Mouse (Mus musculus): Measurements from ENCODE around the gene Lmna. TPM values are rescaled to one million over a fixed set of nuclear protein-coding genes. Genes with fewer than 3 reads are reported as not detected.

Gene Lmna
- polyA plus RNA-seq, 1 experiment from 2014 or later = 27.6 TPM

DNA sequence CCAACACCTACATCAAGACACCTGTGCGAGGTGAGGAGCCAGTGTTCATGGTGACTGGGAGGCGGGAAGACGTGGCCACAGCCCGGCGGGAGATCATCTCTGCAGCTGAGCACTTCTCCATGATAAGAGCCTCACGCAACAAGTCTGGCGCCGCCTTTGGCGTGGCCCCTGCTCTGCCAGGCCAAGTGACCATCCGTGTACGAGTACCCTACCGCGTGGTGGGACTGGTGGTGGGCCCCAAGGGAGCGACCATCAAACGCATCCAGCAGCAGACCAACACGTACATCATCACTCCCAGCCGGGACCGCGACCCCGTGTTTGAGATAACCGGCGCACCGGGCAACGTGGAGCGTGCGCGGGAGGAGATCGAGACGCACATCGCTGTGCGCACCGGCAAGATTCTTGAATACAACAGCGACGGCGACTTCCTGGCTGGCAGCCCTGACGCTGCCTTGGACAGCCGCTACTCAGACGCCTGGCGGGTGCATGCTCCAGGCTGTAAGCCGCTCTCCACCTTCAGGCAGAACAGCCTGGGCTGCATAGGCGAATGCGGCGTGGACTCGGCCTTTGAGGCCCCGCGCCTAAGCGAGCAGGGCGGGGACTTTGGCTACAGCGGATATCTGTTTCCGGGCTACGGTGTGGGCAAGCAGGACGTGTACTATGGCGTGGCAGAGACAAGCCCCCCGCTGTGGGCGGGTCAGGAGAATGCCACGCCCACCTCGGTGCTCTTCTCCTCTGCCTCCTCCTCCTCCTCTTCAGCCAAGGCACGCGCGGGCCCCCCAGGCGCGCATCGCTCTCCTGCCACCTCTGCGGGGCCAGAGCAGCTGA, 26.6 kb upstream of the Lmna start:
- H3K27ac ChIP-seq = peak overlapping the region; percentile 42; the same call in 1 of the 2 replicates
- H3K36me3 ChIP-seq = peaks cover 51% of the 10 kb centered on the region
- H3K4me2 ChIP-seq (replicated peaks) = peak overlapping the region; percentile 89
- peaks cover 69% of the 10 kb centered on the region for H3K4me1 ChIP-seq
- WGBS = 10% methylated on average over 64 of the region's 64 CpGs
- peak overlapping the region; percentile 98 for H3K9ac ChIP-seq
- H3K4me3 ChIP-seq = peak overlapping the region; percentile 73
- no peaks in the 10 kb centered on the region for H3K9me3 ChIP-seq
- no peak for ATAC-seq (ENCODE audit: low FRiP score, low read depth)
- no peaks in the 10 kb centered on the region for H3K27me3 ChIP-seq (replicated peaks)

DNA sequence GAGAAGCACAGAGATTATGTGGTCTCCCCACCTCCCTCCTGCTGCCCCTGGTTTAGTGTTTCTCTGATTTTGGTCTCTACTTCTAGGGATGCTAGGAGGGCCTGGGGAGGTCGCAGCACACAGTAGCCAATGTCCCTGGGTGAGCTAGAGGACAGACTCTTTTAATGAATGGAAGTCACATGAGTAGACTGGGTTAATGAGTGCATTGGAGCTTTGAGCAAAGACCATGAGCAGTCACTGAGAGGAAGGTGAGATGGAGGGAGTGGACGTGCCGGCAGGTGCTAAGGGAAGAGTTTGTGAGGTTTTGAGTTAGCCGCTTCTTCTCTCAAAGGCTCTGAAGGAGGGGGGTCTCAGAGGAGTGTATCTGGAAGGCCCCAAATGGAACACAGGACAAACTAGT, 25.8 kb upstream of the Lmna start:
- Histone ChIP-seq H3K4me3 (peak overlapping the region; percentile 73), H3K27me3 (replicated peaks) (no peaks in the 10 kb centered on the region), H3K27ac (no peak overlapping the region; the same call in 1 of the 2 replicates), H3K9ac (peak overlapping the region; percentile 98), H3K36me3 (peaks cover 47% of the 10 kb centered on the region), H3K9me3 (no peaks in the 10 kb centered on the region), H3K4me2 (replicated peaks) (peak overlapping the region; percentile 89), H3K4me1 (peaks cover 65% of the 10 kb centered on the region)
- WGBS = 50% methylated on average over 4 of the region's 4 CpGs
- ATAC-seq (ENCODE audit: low FRiP score, low read depth) = no peak

DNA sequence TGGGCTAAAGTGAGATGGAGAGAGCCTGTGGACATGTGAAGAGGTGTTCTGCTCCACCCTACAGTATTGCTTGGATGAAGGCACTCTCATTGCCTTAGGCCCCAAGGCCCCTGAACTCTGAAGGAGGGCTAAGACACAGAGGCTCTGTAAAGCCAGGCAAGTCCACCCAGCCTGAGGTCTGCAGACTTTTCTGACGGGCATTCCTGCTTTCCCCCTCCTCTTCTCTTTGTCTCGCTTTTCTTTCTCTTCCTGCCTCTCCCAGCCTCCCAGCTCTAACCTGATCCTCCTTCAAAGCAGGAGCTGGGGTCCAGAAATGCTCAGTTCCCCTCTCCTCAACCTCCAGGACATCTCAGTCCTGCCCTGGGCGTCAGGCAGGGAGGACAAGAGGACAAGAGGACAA, 25.2 kb upstream of the Lmna start:
- H3K4me1 ChIP-seq = peaks cover 65% of the 10 kb centered on the region
- H3K9ac ChIP-seq = peak overlapping the region; percentile 98
- no peaks in the 10 kb centered on the region for H3K27me3 ChIP-seq (replicated peaks)
- H3K4me2 ChIP-seq (replicated peaks) = peak overlapping the region; percentile 89
- 20% methylated on average over 3 of the region's 3 CpGs for WGBS
- H3K36me3 ChIP-seq = peaks cover 41% of the 10 kb centered on the region
- ATAC-seq (ENCODE audit: low FRiP score, low read depth) = no peak
- peak overlapping the region; percentile 73 for H3K4me3 ChIP-seq
- H3K27ac ChIP-seq = no peak overlapping the region
- no peaks in the 10 kb centered on the region for H3K9me3 ChIP-seq

DNA sequence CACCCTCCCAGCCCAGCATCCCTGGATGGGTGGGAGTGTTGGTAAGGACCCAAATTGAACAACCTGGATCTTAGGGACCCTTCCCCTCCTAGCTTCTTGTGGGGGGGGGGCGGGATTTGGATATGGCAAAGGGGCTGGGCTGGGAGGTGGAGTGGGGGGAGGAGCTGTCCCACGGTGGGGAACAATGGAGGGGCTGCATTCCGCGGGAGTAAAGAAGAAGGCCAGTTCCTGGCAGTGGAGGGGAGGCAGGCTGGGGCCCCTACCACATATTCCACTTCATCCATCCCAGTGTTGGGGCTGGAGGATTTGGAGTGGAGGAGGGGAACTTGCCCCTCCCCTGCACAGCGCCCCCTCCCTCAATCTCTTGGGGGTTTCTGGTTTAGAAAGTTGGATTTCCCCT, 23.9 kb upstream of the Lmna start:
- H3K4me2 ChIP-seq (replicated peaks) = peak overlapping the region; percentile 89
- H3K4me3 ChIP-seq = peak overlapping the region; percentile 73
- no peaks in the 10 kb centered on the region for H3K27me3 ChIP-seq (replicated peaks)
- H3K9ac ChIP-seq = peak overlapping the region; percentile 98
- H3K36me3 ChIP-seq = peaks cover 34% of the 10 kb centered on the region
- WGBS = 0% methylated on average over 5 of the region's 5 CpGs
- peak overlapping the region; percentile 94; the same call in 1 of the 2 replicates for H3K27ac ChIP-seq
- peaks cover 68% of the 10 kb centered on the region for H3K4me1 ChIP-seq
- no peaks in the 10 kb centered on the region for H3K9me3 ChIP-seq
- no peak for ATAC-seq (ENCODE audit: low FRiP score, low read depth)

DNA sequence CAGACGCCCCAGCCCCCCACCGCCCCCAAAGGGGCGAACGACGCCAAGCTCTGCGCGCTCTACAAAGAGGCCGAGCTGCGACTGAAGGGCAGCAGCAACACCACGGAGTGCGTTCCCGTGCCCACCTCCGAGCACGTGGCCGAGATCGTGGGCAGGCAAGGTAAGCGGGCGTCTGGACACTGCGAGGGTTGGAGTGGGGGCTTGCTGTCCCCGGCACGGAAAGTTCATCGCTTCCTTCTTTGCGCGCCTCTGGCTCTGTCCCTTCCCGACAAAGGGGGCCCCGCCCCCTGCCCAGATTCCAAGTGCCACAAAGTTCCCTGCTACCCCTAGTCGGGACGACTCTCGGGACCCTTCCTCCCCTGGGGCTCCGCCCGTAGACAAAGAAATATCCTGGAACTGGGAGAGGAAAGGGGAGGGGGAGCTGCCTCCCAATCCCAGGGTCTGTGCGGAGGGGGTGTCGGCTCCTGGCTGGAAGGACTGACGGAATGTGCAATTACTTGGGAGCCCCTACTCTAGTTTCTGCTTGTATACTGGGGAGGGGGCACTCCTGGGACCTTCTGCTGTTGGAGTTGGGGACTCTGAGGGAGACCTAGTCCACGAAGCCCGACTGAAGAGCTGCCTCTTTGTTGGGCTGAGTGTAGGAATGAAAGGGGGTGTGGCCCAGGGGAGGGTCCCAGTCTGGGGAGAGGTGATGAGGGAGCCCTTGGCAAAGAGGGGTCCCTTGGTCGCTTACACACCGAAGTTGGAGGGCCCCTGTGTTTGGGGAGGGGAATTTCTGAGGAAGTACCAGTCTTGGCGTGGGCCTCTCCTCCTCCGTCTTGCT, 23.1 kb upstream of the Lmna start:
- Histone ChIP-seq H3K27ac (peak overlapping the region; percentile 94), H3K27me3 (replicated peaks) (no peaks in the 10 kb centered on the region), H3K4me2 (replicated peaks) (peak overlapping the region; percentile 89), H3K9me3 (no peaks in the 10 kb centered on the region), H3K4me1 (peaks cover 67% of the 10 kb centered on the region), H3K9ac (peak overlapping the region; percentile 98), H3K4me3 (peak overlapping the region; percentile 73), H3K36me3 (peaks cover 26% of the 10 kb centered on the region)
- ATAC-seq (ENCODE audit: low FRiP score, low read depth) = peak; percentile 21; the same call in 1 of the 2 replicates
- under 1% methylated on average over 40 of the region's 40 CpGs for WGBS

DNA sequence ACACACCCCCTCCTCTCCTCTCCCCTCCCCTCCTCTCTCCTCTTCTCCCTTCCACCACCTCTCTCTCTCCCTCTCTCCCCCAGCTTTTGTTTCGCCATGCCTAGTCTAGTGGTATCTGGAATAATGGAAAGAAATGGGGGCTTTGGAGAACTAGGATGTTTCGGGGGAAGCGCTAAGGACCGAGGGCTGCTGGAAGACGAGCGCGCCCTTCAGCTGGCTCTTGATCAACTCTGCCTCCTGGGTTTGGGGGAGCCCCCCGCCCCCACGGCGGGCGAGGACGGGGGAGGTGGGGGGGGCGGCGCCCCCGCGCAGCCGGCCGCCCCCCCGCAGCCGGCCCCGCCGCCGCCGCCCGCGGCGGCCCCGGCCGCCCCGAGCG, 22.5 kb upstream of the Lmna start, which contains the start of gene Mex3a:
TSS of gene Mex3a (plus strand) at position 97 of the 376 bp plus-strand sequence.
- Histone ChIP-seq H3K9me3 (no peaks in the 10 kb centered on the region), H3K4me1 (peaks cover 67% of the 10 kb centered on the region), H3K9ac (peak within 1 kb of the TSS; percentile 98), H3K4me2 (replicated peaks) (peak within 1 kb of the TSS; percentile 94), H3K4me3 (peak within 1 kb of the TSS; percentile 73), H3K36me3 (peaks cover 20% of the 10 kb centered on the region), H3K27ac (peak within 1 kb of the TSS; percentile 94), H3K27me3 (replicated peaks) (no peaks in the 10 kb centered on the region)
- 0% methylated on average over 11 of the region's 31 CpGs for WGBS
- ATAC-seq (ENCODE audit: low FRiP score, low read depth) = no peak

DNA sequence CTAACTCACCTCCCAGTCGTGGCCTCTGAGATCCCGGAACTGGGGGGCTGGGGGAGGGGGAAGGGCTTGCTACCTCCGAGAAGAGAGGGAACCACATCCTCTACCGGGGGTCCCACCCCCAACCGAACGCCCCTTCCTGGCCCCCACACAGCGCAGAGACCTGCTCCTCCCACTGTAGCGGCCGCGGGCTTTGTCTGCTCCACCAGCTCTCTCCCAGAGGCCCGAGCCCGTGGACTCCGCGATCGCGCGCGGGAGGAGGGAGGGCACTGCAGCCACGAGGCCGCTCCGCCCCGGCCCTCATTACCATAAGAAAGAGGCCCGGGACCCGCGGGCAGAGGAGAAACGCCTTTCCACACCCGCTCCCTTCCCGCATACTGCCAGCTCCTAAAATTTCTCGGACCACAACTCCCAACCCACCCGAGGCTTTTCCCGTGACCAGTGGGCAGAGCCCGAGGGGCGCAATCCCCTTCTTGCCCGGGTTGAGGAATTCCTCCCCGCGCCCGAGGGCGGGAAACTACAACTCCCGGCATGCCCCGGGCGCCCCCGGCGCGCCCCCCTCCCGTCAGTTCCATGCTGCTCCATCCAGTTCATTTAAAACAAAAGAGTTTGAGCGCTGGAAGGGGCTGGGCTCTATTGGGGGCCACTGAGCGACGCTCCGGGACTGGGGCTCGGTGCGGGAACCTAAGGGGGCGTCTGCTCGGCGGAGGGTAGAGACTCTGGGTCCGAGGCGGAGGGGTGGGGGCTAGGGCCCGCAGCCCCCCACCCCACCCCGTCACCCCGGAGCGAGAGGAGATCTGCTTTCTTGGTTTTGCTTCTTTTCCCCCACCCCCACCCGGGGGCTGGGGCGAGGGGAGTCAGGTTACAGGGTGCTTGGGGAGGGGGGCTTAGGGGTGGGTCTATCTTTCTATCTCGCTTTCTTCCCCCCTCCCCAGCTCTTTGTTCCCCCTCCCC, 21.9 kb upstream of the Lmna start:
- under 1% methylated on average over 63 of the region's 63 CpGs for WGBS
- peaks cover 63% of the 10 kb centered on the region for H3K4me1 ChIP-seq
- no peaks in the 10 kb centered on the region for H3K27me3 ChIP-seq (replicated peaks)
- H3K4me3 ChIP-seq = peak overlapping the region; percentile 73
- H3K27ac ChIP-seq = peak overlapping the region; percentile 94
- peak overlapping the region; percentile 98 for H3K9ac ChIP-seq
- H3K4me2 ChIP-seq (replicated peaks) = peak overlapping the region; percentile 94
- no peaks in the 10 kb centered on the region for H3K9me3 ChIP-seq
- peak; percentile 85 for ATAC-seq (ENCODE audit: low FRiP score, low read depth)
- H3K36me3 ChIP-seq = peaks cover 13% of the 10 kb centered on the region

DNA sequence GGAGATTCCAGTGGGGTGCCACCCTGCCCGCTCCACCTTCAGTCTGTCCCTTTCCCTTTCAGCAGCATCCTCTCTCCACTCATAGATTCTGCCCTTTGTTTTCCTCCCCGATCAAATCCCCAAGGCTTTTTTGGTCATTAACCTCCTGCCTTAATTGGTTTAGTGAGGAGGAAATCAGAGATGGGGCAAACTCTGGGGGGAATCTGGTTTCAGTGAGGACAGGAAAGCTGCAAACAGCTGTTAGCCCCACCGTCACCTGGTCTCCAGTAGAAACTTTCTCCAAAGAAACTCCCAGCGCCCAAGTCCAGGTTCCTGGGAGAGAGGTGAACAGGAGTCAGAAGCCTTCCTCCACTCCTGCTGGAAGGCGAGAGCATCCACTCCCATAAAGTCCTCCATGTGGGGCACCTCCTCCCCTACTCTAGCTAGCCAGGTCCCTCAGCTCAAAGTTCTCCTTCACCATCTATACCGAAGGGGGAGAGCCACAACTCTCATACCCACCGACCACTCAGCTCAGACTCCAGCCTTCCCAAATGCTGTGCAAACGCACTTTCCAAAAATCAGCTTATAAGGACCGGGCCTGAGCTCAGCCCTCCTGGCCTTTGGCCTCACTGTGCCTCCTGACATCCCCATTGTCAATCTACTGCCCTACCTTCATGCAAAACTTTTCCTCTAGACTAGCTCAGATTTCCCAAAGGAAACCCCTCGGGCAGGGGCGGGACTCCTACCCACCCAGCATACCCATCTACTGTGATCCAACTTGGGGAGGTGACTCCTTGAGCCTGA, 20.5 kb upstream of the Lmna start:
- WGBS = 5% methylated on average over 11 of the region's 11 CpGs
- ATAC-seq (ENCODE audit: low FRiP score, low read depth) = no peak
- Histone ChIP-seq H3K4me2 (replicated peaks) (peak overlapping the region; percentile 94), H3K9me3 (no peaks in the 10 kb centered on the region), H3K4me1 (peaks cover 62% of the 10 kb centered on the region), H3K4me3 (peak overlapping the region; percentile 73), H3K27ac (peak overlapping the region; percentile 60), H3K36me3 (peaks cover 2% of the 10 kb centered on the region; the same call in 1 of the 2 replicates), H3K9ac (peak overlapping the region; percentile 98), H3K27me3 (replicated peaks) (no peaks in the 10 kb centered on the region)

DNA sequence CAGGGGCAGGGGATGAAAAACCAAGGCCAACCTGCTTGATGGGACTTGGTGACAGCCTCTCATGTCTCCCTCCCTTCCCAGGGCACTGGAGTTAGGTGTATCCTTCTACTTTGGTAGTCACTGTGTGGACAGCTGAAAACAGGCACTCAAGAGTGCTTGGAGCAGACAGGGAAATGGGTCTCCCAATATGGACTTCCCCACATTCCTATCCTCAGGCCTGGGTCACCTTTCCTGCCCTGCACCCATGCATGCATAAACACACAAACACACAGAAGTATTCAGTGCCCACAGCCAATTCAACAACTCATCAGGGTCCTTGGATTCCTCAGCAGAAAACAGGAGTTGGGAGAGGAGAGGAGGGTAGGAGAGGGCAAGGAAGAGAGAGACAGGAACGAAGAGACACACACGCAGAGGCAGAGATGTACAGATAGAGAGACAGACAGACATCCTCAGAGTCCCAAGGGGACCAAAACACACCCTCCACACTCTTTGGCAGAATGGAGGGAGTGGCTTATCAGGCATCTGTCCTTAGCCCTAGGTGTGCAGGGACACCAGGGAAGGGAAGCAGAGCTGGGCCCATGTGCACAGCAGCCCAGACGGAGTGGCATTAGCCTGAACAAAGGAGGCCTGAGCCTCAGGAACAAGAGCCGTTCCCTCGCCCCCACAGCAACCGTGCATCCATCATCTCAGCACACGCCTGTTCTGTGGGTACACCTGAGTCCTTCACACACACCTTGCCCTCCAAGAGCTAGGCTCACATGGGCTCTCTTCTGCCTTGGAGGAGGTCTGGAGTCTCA, 19.6 kb upstream of the Lmna start:
- no peak for ATAC-seq (ENCODE audit: low FRiP score, low read depth)
- peaks cover 53% of the 10 kb centered on the region for H3K4me1 ChIP-seq
- H3K4me3 ChIP-seq = peak overlapping the region; percentile 73
- H3K4me2 ChIP-seq (replicated peaks) = peak overlapping the region; percentile 94
- H3K9ac ChIP-seq = peak overlapping the region; percentile 98
- H3K27me3 ChIP-seq (replicated peaks) = no peaks in the 10 kb centered on the region
- H3K36me3 ChIP-seq = peaks cover 9% of the 10 kb centered on the region
- no peaks in the 10 kb centered on the region for H3K9me3 ChIP-seq
- WGBS = 35% methylated on average over 7 of the region's 7 CpGs
- peak overlapping the region; percentile 60 for H3K27ac ChIP-seq

DNA sequence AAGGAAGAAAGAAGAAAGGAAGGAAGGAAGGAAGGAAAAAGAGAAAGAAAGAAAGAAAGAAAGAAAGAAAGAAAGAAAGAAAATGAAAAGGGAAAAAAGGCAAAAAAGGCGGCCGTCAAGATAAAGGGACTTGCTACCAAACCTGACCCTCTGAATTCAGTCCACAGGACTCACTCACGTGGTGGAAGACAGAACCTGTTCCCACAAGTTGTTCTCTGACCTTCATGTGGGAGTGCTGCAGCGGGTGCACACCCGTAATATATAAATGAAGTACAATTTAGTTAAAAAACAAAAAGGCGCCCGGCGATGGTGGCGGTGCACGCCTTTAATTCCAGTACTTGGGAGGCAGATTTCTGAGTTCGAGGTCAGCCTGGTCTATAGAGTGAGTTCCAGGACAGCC, 18.9 kb upstream of the Lmna start:
- WGBS = 87% methylated on average over 11 of the region's 11 CpGs
- H3K27me3 ChIP-seq (replicated peaks) = no peaks in the 10 kb centered on the region
- H3K4me3 ChIP-seq = no peak overlapping the region
- ATAC-seq (ENCODE audit: low FRiP score, low read depth) = no peak
- peak overlapping the region; percentile 94; the same call in 1 of the 2 replicates for H3K4me2 ChIP-seq (replicated peaks)
- H3K36me3 ChIP-seq = peaks cover 16% of the 10 kb centered on the region
- no peak overlapping the region for H3K27ac ChIP-seq
- no peaks in the 10 kb centered on the region for H3K9me3 ChIP-seq
- no peak overlapping the region for H3K9ac ChIP-seq
- peaks cover 46% of the 10 kb centered on the region for H3K4me1 ChIP-seq

Measured in neural tube, embryonic 12.5 days (tissue).